Mouse (Mus musculus) heart, postnatal 36 days (tissue): ENCODE data around the gene Tfrc. TPM values are rescaled to one million over a fixed set of nuclear protein-coding genes. Genes with fewer than 3 reads are reported as not detected.

Experiments used
- DNase-seq, 2 experiments: peaks; one replicate each; pipeline ENCODE4 v3.0.0; 2021 to 2022
- intact Hi-C: fragments of 180-260 bp; cut with DNase I; formaldehyde crosslinking; loops from one replicate; pipeline ENCODE4 v1.15.1; 2025
- total RNA-seq, 2 experiments: library from RNA; stranded (reverse); gene quantifications; 2 replicates each; pipeline ENCODE4 v1.2.3; 2021

Gene Tfrc
- 100 to 1,000 TPM in 1 of 2 experiments, 10 to 100 TPM in 1; 55.9 to 114 TPM for total RNA-seq

DNA sequence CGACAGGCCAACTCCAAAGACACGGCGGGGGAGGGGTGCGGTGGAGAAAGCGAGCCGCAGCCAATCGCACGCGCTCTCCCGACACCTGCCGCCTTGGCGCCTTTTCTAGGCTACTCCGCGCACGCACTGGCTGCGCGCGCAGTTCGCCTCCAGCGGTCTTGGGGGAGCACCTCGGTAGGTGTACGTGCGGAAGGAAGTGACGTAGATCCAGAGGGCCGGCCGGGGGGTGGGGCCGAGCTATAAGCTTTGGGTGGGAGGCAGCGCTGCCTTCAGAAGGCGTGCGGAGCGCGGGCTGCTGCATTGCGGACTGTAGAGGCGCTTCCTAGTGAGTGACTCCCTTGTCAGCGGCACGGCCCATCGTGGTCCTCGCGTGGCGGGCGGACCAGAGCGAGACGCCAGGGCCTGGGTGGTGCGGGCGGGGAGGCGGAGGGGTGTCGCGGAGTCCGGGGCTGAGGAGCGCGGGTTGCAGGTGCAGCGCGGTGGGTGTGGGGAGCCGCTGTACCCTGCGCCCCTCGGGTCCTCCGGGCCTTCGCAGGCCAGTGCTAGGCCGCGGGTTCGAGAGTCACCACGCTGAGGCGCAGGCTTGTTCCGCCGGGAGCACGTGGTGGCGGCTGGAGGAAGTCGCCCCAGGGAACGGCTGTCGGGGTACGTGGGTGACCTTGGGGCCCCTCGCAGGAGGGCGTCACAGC, at the start of gene Tfrc:
Tfrc (plus strand) TSS at position 209 of the 689 bp plus-strand sequence.
- peak; percentile 93 for DNase-seq
- intact Hi-C loops = loop anchor here (2.0 to 5.0 kb wide), 2 partner anchors 82 to 100 kb away; no protein-coding TSS in a partner anchor

DNA sequence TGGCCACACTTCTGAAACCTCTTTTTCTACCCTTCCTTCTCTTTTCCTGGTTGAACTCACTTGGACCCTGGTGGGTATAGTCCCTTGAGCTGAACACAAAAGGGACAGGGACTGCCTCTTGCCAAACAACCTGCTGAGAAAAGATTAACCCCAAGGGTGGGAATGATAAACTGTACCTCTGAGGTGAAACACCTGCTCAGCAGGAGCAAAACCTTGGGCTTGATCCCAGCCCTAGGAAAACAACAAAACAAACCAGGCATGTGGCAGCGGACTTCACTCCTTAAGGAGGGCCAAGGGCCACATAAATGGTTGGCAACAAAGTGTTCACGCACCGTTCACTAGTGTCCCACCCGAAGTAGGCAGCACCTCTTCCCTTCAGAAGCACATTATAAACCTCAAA, 49.2 kb upstream of the Tfrc start:
- intact Hi-C loops = no loop called here
- no peak for DNase-seq

DNA sequence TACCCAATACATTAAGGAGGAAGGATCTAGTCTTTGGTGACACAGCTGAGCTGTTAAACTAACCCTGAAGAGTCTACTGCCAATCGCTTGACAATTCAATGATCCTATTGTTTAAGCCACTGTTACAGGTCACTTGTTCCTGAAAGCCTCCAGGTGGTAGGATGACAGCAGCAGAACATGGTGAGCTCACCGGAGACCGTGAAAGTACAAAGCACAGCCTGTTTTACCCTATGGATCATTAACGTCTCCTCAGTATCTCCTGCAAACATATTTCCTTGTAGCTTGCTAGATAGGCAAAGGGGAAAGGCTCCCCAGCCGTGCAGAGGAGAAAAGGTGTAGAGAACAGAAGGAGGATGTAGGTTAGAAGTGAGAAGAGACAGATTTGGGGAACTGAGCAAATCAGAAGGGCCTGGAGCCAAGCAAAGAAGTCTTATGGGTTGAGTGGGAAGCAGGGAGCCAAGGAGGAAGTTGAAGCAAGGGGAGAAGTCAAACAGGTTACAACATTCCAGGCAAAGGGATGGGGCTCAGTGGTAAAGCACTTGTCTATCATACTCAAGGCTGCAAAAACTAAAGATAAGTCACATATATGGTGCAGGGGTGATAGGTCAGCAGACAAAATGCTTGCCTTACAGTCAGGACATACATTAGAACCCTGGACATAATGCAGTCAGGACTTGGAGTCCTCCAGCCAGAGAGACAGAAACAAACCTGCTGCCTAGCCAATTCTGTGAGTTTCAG, 45.5 kb upstream of the Tfrc start:
- intact Hi-C loops = no loop called here
- no peak for DNase-seq

DNA sequence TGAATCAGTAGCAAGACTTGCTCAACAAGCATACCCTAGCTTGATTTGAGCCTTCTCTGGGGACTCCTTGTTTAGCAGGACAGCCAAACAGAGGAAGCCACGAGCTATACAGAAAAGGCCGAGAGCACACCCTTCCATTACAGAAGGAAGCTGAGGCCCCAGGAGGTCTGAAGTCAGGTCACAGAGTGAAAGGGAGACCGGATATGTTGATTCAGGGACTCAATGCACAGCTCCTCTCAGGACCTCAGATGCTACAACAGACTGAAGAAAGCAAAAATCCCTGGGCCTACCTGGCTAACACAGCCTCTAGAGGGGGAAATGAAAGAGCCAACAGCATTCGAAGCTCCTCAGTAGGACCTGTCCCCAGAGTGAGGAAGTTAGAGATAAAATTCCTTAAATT, 41.4 kb upstream of the Tfrc start:
- intact Hi-C loops = no loop called here
- no peak for DNase-seq

DNA sequence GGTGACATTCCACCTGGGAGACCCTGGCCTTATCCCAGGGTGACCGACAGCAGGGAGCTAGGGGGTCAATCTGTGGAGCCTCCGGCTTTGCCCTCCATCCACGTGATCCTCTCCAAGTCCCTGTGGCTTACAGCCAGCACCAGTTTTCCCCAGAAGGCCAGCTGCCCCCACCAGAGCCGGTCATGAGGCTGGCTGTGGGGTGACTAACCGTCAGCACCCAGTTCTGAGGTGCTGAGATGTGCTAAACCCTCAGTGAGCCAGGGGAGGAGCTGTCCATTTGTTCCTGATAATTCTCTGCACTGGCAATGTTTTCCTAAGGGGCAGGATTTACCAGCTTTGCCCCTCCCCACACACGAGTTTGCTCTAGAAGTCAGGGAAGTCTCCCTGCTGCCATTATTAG, 40.3 kb upstream of the Tfrc start:
- intact Hi-C loops = no loop called here

DNA sequence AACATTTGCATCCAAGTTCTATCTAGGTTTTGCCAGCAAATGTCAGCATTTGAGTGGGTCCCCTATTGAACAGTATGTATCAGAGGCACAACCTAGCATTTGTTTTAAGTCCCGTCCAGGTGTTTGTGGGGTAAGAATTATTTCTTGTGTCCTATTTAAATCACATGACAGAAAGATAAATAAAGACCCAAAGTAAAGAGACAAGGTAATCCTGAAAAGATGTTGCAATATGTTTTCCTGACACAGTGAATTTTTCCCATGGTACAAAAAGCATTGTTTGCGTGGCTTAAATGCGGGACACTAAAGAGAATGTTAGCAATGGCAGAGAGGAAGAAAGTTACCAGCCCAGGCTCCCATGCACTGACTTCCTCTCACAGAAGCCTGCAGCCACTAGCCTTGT, 38.7 kb upstream of the Tfrc start:
- DNase-seq = no peak
- intact Hi-C loops = no loop called here

More for the DNA sequence above, 40.3 kb upstream of the Tfrc start:
- no peak for DNase-seq

DNA sequence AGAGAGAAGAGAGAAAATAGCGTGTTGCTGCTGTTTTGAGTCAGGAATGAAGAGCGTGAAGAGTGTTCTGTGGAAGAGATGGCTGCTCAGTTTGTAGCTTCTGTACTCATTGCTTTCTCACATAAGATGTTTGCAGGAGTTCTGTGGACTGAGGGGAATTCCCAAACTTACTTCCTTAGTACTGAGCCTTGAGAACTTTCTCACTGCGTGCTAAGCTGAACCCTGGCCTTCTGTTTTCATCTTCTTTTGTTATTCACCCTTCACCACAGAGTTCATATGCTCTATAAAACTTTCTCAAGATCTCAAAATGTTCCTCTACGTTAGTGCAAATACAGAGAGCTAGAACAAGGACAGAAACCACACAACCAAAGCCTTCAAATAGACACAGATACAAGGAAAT, 36.2 kb upstream of the Tfrc start:
- intact Hi-C loops = no loop called here
- DNase-seq = no peak

DNA sequence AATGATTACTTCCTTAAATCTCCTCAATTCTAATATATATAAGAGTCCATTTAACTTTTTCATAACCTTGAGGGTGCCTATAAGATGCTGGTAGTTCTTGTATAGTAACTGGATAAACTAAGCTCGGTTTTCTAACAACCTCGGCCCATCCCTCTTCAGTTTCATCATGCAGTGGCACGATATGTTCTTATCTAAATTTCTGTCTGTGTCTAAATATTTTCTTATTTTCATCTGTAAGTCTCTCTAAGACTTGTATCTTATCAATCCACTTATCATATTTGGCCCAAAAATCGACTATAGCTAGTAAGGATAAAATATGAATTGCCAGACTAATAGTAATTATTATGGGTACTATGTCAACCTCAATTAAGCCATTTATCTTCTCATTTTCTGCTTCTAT, 22.2 kb upstream of the Tfrc start:
- DNase-seq = no peak
- intact Hi-C loops = no loop called here

DNA sequence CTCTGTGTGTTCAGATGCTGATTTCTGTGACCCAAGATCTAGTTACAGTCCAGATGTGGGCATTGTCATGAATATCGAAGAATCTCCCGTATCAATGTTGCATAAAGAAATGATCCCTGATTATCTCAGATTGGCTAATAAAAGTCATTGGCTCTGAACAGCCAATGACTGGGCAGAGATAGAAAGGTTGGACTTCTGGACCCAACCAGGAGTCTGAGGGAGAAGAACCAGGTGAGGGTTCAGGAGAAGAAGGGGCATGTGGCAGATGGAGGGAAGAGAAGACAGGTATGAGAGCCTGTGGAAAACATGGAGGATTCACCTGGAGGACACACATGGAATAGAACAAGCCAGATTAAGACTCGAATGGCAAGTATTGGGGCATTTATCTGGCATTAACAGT, 20.2 kb upstream of the Tfrc start:
- DNase-seq = no peak
- intact Hi-C loops = no loop called here

DNA sequence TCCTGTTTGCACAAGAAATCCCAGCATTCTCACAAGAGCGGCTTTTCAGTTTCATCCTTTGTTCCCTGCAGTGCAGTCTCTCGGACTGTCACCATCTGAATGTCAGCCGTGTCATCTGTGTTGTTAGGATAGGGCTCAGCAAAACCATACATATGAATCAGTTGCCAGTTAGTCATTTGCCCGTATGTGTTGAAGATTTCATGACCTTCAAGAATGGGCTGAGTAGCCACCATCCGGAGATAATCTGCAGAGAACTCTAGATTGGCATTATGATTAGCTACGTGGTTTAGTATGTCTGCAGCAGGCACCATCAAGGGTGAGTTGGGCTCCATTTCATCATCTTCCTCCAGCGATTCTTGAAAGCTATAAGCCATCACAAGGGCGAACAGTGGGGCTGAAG, 17.2 kb upstream of the Tfrc start:
- no peak for DNase-seq
- intact Hi-C loops = no loop called here

DNA sequence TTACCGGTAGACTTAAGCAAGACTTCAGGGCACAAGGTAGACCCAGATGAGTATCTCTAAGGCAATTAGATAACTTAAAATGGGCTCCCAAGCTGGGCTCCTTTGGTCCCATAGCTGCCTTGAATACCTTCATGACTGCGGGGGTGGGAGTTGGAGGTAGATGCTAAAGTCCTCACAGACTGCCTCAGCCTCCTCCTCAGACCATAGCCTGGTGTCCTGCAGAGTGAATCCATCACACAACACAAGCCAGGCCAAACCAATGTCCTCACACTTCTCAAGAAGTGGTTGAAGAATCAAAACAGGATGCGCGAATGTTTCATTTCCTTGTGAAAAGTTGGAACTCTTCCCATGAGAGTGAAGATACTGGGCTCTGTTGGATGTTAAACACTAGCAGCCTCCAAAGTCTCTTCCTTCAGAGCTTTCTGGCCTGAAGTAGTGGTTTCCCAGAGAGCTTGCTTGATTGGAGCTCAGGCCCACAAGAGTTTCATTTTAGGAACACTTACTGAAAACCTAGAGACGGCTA, 15.4 kb upstream of the Tfrc start:
- no peak for DNase-seq
- intact Hi-C loops = no loop called here

DNA sequence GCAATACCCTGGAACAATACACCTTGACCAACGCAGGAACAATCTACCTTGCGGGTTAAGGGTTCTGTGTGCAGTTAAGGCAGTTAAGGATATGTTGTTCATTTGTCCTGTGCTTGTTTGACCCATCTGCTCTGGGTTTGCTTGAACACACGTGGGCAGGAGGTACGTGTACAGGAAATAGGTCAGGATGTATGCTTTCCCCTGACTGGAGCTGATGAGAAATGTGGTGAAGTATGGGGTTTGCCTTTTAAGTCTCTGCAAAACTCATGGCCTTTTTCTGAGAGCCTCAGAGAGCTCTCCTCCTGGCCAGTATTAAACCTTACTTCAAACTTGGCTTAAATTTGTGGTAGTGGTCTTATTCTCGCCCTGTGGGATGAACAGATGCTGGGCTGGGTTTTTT, 14.8 kb upstream of the Tfrc start:
- no peak for DNase-seq
- intact Hi-C loops = no loop called here

DNA sequence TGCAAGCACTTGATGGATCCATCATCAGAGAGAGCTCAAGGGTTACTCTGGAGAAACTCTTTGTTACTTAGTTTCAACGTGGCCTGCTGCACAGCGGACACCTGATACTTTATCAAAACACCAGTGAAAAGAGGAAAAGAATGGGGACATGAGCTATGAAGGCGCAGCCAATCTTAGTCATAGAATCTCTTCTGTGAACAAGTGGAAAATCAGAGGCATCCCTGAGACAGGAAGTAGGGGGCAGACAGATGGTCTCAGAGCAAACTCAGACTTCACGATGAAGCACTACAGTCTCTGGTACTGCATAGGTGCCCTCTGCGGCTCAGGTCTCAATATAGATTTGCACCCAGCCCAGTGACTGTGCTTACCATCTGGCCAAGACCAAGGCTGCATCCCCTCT, 14.0 kb upstream of the Tfrc start:
- intact Hi-C loops = no loop called here
- DNase-seq = no peak

DNA sequence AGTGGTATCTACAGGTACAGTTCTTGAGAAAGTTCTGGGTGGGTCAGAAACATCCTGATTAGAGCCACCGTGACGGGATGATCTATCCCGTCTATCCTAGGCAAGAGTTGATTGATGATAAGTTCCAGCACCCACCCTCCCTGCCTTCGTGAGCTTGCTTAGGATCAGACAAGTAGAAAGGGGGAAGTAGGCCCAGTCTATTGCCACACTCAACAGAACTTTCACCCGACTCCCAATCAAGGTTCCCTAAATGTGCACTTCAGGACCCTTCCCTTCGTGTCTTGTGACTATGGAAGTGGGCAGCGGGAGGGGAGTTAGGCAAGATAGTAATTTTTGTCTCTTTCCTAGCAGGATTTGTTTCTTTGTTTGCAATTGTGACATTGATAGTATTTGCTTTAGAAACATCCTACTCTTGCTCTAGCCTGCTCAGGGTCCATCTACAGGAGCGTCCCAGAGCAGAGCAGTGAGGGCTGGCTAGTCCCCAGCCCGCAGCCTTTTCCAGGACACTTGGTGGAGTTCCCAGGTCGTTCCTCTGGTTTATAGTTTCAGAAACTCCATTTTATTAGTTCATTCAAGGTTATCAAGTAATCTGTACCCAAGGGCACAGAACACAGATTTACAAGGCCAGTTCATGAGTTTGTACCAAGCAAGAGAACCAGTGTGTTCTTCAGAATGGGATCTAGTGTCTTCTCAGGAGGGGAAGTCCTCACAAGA, 13.4 kb upstream of the Tfrc start:
- DNase-seq = no peak
- intact Hi-C loops = no loop called here

DNA sequence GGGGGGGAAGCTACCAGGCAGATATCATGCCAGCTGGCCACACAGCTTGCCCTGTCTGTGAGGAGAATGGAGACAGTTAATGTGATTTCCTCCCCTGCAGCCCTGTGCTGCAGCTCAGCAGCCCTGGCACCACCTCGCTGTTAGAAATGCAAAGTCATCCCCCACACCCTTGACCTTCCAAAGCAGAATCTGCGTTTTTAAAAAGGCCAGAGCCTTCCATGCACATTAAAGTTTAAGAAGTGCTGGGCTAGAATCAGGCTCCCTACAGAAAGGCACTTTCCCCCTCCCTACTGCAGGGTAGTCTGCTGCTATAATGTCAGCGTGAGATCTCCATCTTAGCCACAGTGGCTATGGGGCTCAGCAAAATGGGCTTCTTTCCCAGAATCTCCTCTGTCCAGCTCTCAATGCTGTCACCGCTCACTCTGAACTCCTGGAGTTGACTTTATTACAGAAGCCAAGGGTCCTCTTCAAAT, 10.8 kb upstream of the Tfrc start:
- intact Hi-C loops = no loop called here
- no peak for DNase-seq

DNA sequence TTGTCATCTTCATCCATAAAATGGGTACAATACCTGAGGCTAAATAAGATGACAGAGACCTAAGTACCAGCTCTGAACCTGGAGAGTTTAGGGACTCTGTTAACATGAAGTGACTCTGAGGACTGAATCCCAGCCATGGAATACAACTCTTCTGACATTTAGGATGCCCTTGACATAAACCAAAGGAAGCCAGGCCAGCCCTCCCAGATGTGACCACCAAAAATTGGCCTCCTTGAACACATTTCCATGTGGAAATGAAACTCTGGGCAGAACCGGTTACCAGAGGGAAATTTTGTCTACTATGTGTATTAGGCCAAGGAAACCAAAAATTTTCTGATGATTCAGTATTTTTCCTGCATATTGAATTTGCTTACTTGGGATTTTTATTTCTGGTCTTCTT, 9.6 kb upstream of the Tfrc start:
- intact Hi-C loops = no loop called here
- no peak for DNase-seq

DNA sequence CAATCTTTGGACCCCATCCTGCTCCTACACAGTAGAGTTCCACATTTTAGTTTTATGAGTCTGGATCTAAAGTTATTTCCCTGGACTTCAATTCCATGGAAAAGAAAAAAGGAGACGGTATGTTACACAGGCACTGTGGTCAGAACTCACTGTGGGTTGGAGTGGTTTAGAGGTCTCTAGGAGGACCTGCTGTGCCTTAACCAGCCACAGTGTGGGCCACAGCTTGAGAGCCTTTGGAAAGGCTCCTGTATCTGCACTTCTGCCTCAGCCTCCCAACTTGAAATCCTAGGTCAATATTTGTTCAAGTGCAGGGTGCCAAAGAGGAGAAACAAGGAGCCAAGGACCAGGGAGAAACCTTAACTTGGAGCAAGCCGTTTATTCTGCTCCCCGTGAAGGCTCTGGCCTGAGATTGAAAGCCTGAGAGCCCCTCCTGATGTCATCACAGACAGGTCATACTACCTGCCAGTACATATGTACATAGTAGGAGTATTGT, 6.5 kb upstream of the Tfrc start:
- no peak for DNase-seq
- intact Hi-C loops = no loop called here

DNA sequence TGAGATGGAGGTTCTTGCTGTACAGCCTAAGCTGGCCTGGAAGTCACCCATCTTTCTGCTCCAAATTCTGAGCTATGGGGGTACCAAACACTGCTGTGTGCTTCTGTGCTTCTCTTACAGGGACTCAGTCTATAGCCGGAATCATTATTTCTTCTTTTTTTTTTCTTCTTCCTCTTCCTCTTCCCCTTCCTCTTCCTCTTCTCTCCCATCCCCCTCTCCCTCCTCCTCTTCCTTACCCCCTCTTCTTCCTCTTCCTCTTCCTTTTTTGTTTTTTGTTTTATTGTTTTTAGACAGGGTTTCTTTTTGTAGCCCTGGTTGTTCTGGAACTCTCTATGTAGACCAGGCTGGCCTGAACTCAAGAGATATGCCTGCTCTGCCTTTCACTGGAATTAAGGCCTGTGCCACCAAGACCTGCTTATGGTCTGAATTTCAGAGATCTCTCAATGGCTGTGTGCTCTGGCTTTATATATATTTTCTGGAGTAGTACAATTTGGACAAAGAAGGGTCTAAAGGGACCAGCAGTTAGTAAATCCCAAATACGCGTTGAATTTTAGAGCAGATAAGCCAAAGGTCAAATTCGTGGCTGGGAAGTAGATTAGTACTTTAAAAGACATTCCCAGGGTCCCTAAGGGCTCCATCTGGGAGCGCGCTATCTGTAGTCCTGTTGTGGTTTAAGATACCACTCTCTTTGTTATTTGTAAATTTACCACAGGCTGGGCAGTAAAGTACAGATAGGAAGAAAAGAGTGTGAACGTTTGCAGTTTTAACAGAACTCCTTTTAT, 967 bp upstream of the Tfrc start:
- no peak for DNase-seq
- intact Hi-C loops = loop anchor here (2.0 to 5.0 kb wide), 2 partner anchors 80 to 99 kb away; no protein-coding TSS in a partner anchor

DNA sequence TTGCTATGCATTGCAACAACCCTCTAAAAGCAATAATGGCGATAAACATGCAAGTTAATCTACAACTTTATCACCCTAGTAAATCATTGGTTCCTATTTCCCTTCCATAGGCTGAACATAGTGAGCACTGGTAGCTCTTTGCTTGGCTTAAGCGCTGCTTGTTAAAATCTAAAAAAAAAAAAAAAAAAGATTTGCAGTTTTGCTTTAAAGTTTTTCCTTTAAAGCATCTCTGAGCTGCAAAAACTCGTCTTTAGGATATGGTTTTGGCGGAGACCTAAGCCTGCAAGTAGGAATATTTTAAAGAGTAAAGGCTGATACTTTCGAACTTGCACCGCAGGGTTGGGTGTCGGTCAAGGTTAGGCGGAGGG, 392 bp upstream of the Tfrc start:
- no peak for DNase-seq
- intact Hi-C loops = loop anchor here (2.0 to 5.0 kb wide), 2 partner anchors 81 to 100 kb away; no protein-coding TSS in a partner anchor

DNA sequence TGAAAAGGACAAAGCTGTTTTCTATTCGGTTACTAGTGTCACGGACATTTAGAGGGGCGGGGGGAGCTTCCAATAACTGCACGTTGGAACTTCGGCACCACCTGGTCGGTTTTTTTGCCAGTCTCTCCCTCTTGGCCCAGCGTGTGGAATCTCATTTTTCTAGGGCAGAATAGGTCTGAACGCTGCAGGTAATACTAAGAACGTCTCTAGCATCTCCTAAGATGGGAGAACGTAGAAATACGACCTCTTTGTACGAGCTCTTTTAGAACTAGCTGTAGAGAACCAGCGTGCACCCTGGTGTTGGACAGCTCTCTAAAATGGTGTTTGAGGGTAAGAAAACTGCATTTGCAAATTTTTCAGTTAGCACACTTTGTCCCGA, 670 bp downstream of the Tfrc start:
- intact Hi-C loops = loop anchor here (2.0 to 5.0 kb wide), 2 partner anchors 82 to 101 kb away; no protein-coding TSS in a partner anchor
- no peak for DNase-seq
